Mouse (Mus musculus) thymus, postnatal 36 days (tissue): ENCODE results near the gene Pld1.
A peak's percentile ranks its signal among the peaks of the same experiment; 100 is the strongest.
"Not testable (repeated sequence)": the region's sequence is repeated elsewhere in the genome, so short reads cannot be mapped to it uniquely, and the experiment has no call there.

Experiments used
- DNase-seq, 2 experiments: peaks; one replicate each; pipeline ENCODE4 v3.0.0; 2022; ENCODE audit warnings: mixed read lengths in 2 of 2

Gene Pld1

GRCm38 (mm10) chr3:27945397-27945796 lies 6.9 kb downstream of the Pld1 start:
- DNase-seq: not testable (repeated sequence)

- DNase-seq: no peak
Observed at GRCm38 (mm10) chr3:27949175-27949872, 10.8 kb downstream of the Pld1 start.

GRCm38 (mm10) chr3:27949873-27950250 lies 11.4 kb downstream of the Pld1 start:
- no peak for DNase-seq

- no peak for DNase-seq
Observed at GRCm38 (mm10) chr3:27950726-27951125, 12.2 kb downstream of the Pld1 start.

GRCm38 (mm10) chr3:27951721-27952120 lies 13.2 kb downstream of the Pld1 start:
- DNase-seq: no peak

- no peak for DNase-seq
Observed at GRCm38 (mm10) chr3:27956006-27956405, 17.5 kb downstream of the Pld1 start.

- DNase-seq: no peak
Observed at GRCm38 (mm10) chr3:27959221-27959620, 20.7 kb downstream of the Pld1 start.

GRCm38 (mm10) chr3:27961162-27961561 lies 22.7 kb downstream of the Pld1 start:
- no peak for DNase-seq

- no peak for DNase-seq
Observed at GRCm38 (mm10) chr3:27963795-27964201, 25.3 kb downstream of the Pld1 start.

- DNase-seq: no peak
Observed at GRCm38 (mm10) chr3:27968671-27969070, 30.2 kb downstream of the Pld1 start.

GRCm38 (mm10) chr3:27973936-27974335 lies 35.4 kb downstream of the Pld1 start:
- no peak for DNase-seq

GRCm38 (mm10) chr3:27974981-27975380 lies 36.5 kb downstream of the Pld1 start:
- DNase-seq: no peak

GRCm38 (mm10) chr3:27976931-27977544 lies 38.5 kb downstream of the Pld1 start:
- DNase-seq: no peak

- no peak for DNase-seq
Observed at GRCm38 (mm10) chr3:27978030-27978723, 39.7 kb downstream of the Pld1 start.

- DNase-seq: no peak
Observed at GRCm38 (mm10) chr3:27981591-27981990, 43.1 kb downstream of the Pld1 start.

- peak; percentile 9 to 14 for DNase-seq
Observed at GRCm38 (mm10) chr3:27982436-27983017, 44.0 kb downstream of the Pld1 start.

- DNase-seq: no peak
Observed at GRCm38 (mm10) chr3:27983274-27983673, 44.8 kb downstream of the Pld1 start.

GRCm38 (mm10) chr3:27983935-27984577 lies 45.6 kb downstream of the Pld1 start:
- peak; percentile 15 to 23 for DNase-seq

GRCm38 (mm10) chr3:27984620-27985019 lies 46.1 kb downstream of the Pld1 start:
- no peak for DNase-seq

GRCm38 (mm10) chr3:27985344-27985743 lies 46.8 kb downstream of the Pld1 start:
- no peak for DNase-seq

- DNase-seq: no peak
Observed at GRCm38 (mm10) chr3:27987891-27988536, 49.5 kb downstream of the Pld1 start.

GRCm38 (mm10) chr3:27991100-27991703 lies 52.7 kb downstream of the Pld1 start:
- DNase-seq: no peak
